Mouse (Mus musculus): ENCODE results near the gene Ep400. TPM values are rescaled to one million over a fixed set of nuclear protein-coding genes. Genes with fewer than 3 reads are reported as not detected.
A peak's percentile ranks its signal among the peaks of the same experiment; 100 is the strongest.

The Ep400 gene
- total and polyA plus RNA-seq, 2 experiments: 15.2 to 15.4 TPM

GRCm38 (mm10) chr5:110783150-110783549 lies 12.6 kb upstream of the Ep400 start:
- TF ChIP-seq POLR2A (IDR thresholded peaks at IDR 0.05; ENCODE audit: extremely low read depth, insufficient read depth, low read length) (no peak), CTCF (IDR thresholded peaks at IDR 0.05; ENCODE audit: low read depth, low read length) (no peak)
- Histone ChIP-seq H3K27ac (replicated peaks; ENCODE audit: insufficient read depth, low read depth, low read length) (no peak overlapping the region), H3K36me3 (ENCODE audit: control insufficient read depth, insufficient read depth, low read length) (peaks cover 22% of the 10 kb centered on the region; the same call in 1 of the 2 replicates), H3K27me3 (ENCODE audit: control insufficient read depth, insufficient read depth, low read length) (no peaks in the 10 kb centered on the region), H3K4me1 (ENCODE audit: control insufficient read depth, insufficient read depth, low read length) (peaks cover 16% of the 10 kb centered on the region), H3K4me3 (ENCODE audit: insufficient read depth, low read depth, low read length) (no peak overlapping the region), H3K79me2 (ENCODE audit: control insufficient read depth, insufficient read depth, low read length) (no peaks in the 10 kb centered on the region; the same call in 1 of the 2 replicates), H3K9ac (ENCODE audit: low read depth, low read length) (no peak overlapping the region)
- 81% methylated on average over 8 of the region's 8 CpGs for WGBS
- no peak for DNase-seq (ENCODE audit: extremely low read depth, low read depth, low spot score)

- Histone ChIP-seq H3K27me3 (ENCODE audit: control insufficient read depth, insufficient read depth, low read length) (no peaks in the 10 kb centered on the region), H3K79me2 (ENCODE audit: control insufficient read depth, insufficient read depth, low read length) (no peaks in the 10 kb centered on the region; the same call in 1 of the 2 replicates), H3K27ac (replicated peaks; ENCODE audit: insufficient read depth, low read depth, low read length) (no peak overlapping the region), H3K4me3 (ENCODE audit: insufficient read depth, low read depth, low read length) (no peak overlapping the region), H3K9ac (ENCODE audit: low read depth, low read length) (no peak overlapping the region), H3K4me1 (ENCODE audit: control insufficient read depth, insufficient read depth, low read length) (peaks cover 6% of the 10 kb centered on the region), H3K36me3 (ENCODE audit: control insufficient read depth, insufficient read depth, low read length) (peaks cover 9% of the 10 kb centered on the region; the same call in 1 of the 2 replicates)
- TF ChIP-seq POLR2A (IDR thresholded peaks at IDR 0.05; ENCODE audit: extremely low read depth, insufficient read depth, low read length): no peak
- no peak for TF ChIP-seq CTCF (IDR thresholded peaks at IDR 0.05; ENCODE audit: low read depth, low read length)
- no peak for DNase-seq (ENCODE audit: extremely low read depth, low read depth, low spot score)
- 82% methylated on average over 7 of the region's 7 CpGs for WGBS
These were observed 11.2 kb upstream of the Ep400 start for GRCm38 (mm10) chr5:110781529-110782238.

- peak overlapping the region; percentile 76 for H3K4me3 ChIP-seq (ENCODE audit: insufficient read depth, low read depth, low read length)
- no peak for DNase-seq (ENCODE audit: extremely low read depth, low read depth, low spot score)
- H3K36me3 ChIP-seq (ENCODE audit: control insufficient read depth, insufficient read depth, low read length): peaks cover 4% of the 10 kb centered on the region; the same call in 1 of the 2 replicates
- H3K27ac ChIP-seq (replicated peaks; ENCODE audit: insufficient read depth, low read depth, low read length): 0 out of 2 replicates have a peak overlapping the region, but pooled peaks have one; percentile 33
- H3K9ac ChIP-seq (ENCODE audit: low read depth, low read length): peak overlapping the region; percentile 73
- TF ChIP-seq CTCF (IDR thresholded peaks at IDR 0.05; ENCODE audit: low read depth, low read length) (no peak), POLR2A (IDR thresholded peaks at IDR 0.05; ENCODE audit: extremely low read depth, insufficient read depth, low read length) (no peak)
- no peaks in the 10 kb centered on the region; the same call in 1 of the 2 replicates for H3K79me2 ChIP-seq (ENCODE audit: control insufficient read depth, insufficient read depth, low read length)
- H3K4me1 ChIP-seq (ENCODE audit: control insufficient read depth, insufficient read depth, low read length): peaks cover 6% of the 10 kb centered on the region
- no peaks in the 10 kb centered on the region for H3K27me3 ChIP-seq (ENCODE audit: control insufficient read depth, insufficient read depth, low read length)
- 64% methylated on average over 10 of the region's 10 CpGs for WGBS
These were observed 10.4 kb upstream of the Ep400 start for GRCm38 (mm10) chr5:110780761-110781528.

- H3K4me1 ChIP-seq (ENCODE audit: control insufficient read depth, insufficient read depth, low read length): peaks cover 6% of the 10 kb centered on the region
- no peaks in the 10 kb centered on the region; the same call in 1 of the 2 replicates for H3K36me3 ChIP-seq (ENCODE audit: control insufficient read depth, insufficient read depth, low read length)
- H3K9ac ChIP-seq (ENCODE audit: low read depth, low read length): peak within 1 kb of the TSS; percentile 79
- no peaks in the 10 kb centered on the region; the same call in 1 of the 2 replicates for H3K79me2 ChIP-seq (ENCODE audit: control insufficient read depth, insufficient read depth, low read length)
- peak within 1 kb of the TSS; percentile 33 for H3K27ac ChIP-seq (replicated peaks; ENCODE audit: insufficient read depth, low read depth, low read length)
- H3K27me3 ChIP-seq (ENCODE audit: control insufficient read depth, insufficient read depth, low read length): no peaks in the 10 kb centered on the region
- under 1% methylated on average over 47 of the region's 57 CpGs for WGBS
- H3K4me3 ChIP-seq (ENCODE audit: insufficient read depth, low read depth, low read length): peak within 1 kb of the TSS; percentile 76
- DNase-seq (ENCODE audit: extremely low read depth, low read depth, low spot score): peak; percentile 71
- TF ChIP-seq CTCF (IDR thresholded peaks at IDR 0.05; ENCODE audit: low read depth, low read length) (no peak), POLR2A (IDR thresholded peaks at IDR 0.05; ENCODE audit: extremely low read depth, insufficient read depth, low read length) (no peak)
These were observed 9.7 kb upstream of the Ep400 start, which contains the start of gene Pus1 for GRCm38 (mm10) chr5:110779998-110780760. Gene Pus1, minus strand, starts transcription at chr5:110780659.

GRCm38 (mm10) chr5:110779276-110779997 lies 8.9 kb upstream of the Ep400 start:
- Histone ChIP-seq H3K9ac (ENCODE audit: low read depth, low read length) (peak overlapping the region; percentile 35; the same call in 1 of the 2 replicates), H3K4me3 (ENCODE audit: insufficient read depth, low read depth, low read length) (peak overlapping the region; percentile 76), H3K4me1 (ENCODE audit: control insufficient read depth, insufficient read depth, low read length) (peaks cover 6% of the 10 kb centered on the region), H3K36me3 (ENCODE audit: control insufficient read depth, insufficient read depth, low read length) (no peaks in the 10 kb centered on the region), H3K79me2 (ENCODE audit: control insufficient read depth, insufficient read depth, low read length) (no peaks in the 10 kb centered on the region; the same call in 1 of the 2 replicates), H3K27ac (replicated peaks; ENCODE audit: insufficient read depth, low read depth, low read length) (no peak overlapping the region), H3K27me3 (ENCODE audit: control insufficient read depth, insufficient read depth, low read length) (no peaks in the 10 kb centered on the region)
- no peak for DNase-seq (ENCODE audit: extremely low read depth, low read depth, low spot score)
- WGBS: 21% methylated on average over 15 of the region's 15 CpGs
- TF ChIP-seq POLR2A (IDR thresholded peaks at IDR 0.05; ENCODE audit: extremely low read depth, insufficient read depth, low read length): no peak
- TF ChIP-seq CTCF (IDR thresholded peaks at IDR 0.05; ENCODE audit: low read depth, low read length): no peak

Measured in liver, adult 2 months (tissue).